Mouse (Mus musculus): ENCODE results near the gene Card11. TPM values are rescaled to one million over a fixed set of nuclear protein-coding genes. Genes with fewer than 3 reads are reported as not detected.
A peak's percentile ranks its signal among the peaks of the same experiment; 100 is the strongest.

The Card11 gene
- polyA plus RNA-seq, 1 experiment from 2014 or later = 0.53 TPM

DNA sequence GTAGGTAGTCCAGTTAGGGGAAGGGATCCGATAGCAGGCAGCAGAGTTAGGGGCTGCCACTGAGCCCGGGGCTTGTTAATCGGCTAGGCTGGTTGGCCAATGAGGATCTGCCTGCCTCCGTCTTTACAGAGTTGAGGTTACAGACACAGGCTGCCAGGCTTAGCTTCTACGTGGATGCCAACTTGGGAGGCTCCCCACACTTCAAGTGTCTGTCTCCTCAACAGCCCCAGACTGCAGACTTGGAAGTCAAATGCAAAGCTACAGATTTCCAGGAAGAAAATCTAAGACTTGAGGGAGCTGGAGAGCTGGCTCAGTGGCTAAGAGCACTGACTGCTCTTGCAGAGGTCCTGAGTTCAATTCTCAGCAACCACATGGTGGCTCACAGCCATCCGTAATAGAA lies 39.6 kb downstream of the Card11 start:
- Histone ChIP-seq H3K9me3 (ENCODE audit: control insufficient read depth, low read length) (no peaks in the 10 kb centered on the region), H3K4me2 (ENCODE audit: low read depth, low read length) (no peak overlapping the region), H3K4me3 (ENCODE audit: low read length) (no peak overlapping the region), H3K36me3 (ENCODE audit: control insufficient read depth, insufficient read depth, low read length) (no peaks in the 10 kb centered on the region), H3K27me3 (replicated peaks; ENCODE audit: control insufficient read depth, insufficient read depth, low read length) (no peaks in the 10 kb centered on the region), H3K9ac (ENCODE audit: low read depth, low read length) (no peak overlapping the region), H3K27ac (ENCODE audit: low read length) (no peak overlapping the region), H3K4me1 (ENCODE audit: control insufficient read depth, insufficient read depth, low read length) (no peaks in the 10 kb centered on the region)
- ATAC-seq = no peak
- WGBS = 84% methylated on average over 6 of the region's 6 CpGs

DNA sequence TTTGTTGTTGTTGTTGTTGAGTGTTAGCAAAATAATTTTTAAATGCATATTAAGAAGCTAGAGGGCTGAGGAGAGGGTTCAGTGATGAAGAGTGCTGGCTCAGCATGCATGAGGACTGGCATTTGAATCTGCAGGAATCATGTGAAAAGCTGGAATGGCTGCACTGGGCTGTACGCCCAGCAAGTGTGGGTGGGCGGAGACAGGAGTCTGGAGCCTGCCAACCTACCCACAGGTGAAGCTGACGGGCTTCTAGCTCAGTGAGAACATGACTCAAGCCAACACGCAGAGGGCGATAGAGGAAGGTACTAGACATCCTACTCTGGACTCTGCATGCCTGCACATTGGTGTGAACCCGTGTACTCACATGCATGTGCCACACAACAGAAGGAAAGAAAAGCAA lies 41.2 kb downstream of the Card11 start:
- ATAC-seq = no peak
- WGBS = 66% methylated on average over 6 of the region's 6 CpGs
- Histone ChIP-seq H3K27me3 (replicated peaks; ENCODE audit: control insufficient read depth, insufficient read depth, low read length) (no peaks in the 10 kb centered on the region), H3K27ac (ENCODE audit: low read length) (no peak overlapping the region), H3K4me2 (ENCODE audit: low read depth, low read length) (no peak overlapping the region), H3K9ac (ENCODE audit: low read depth, low read length) (no peak overlapping the region), H3K4me3 (ENCODE audit: low read length) (no peak overlapping the region), H3K36me3 (ENCODE audit: control insufficient read depth, insufficient read depth, low read length) (no peaks in the 10 kb centered on the region), H3K4me1 (ENCODE audit: control insufficient read depth, insufficient read depth, low read length) (no peaks in the 10 kb centered on the region), H3K9me3 (ENCODE audit: control insufficient read depth, low read length) (no peaks in the 10 kb centered on the region)

- no peaks in the 10 kb centered on the region for H3K9me3 ChIP-seq (ENCODE audit: control insufficient read depth, low read length)
- 83% methylated on average over 4 of the region's 4 CpGs for whole genome bisulfite sequencing
- H3K9ac ChIP-seq (ENCODE audit: low read depth, low read length) = no peak overlapping the region
- no peaks in the 10 kb centered on the region for H3K4me1 ChIP-seq (ENCODE audit: control insufficient read depth, insufficient read depth, low read length)
- no peak overlapping the region for H3K4me2 ChIP-seq (ENCODE audit: low read depth, low read length)
- no peak overlapping the region for H3K4me3 ChIP-seq (ENCODE audit: low read length)
- H3K27me3 ChIP-seq (replicated peaks; ENCODE audit: control insufficient read depth, insufficient read depth, low read length) = no peaks in the 10 kb centered on the region
- ATAC-seq = no peak
- H3K27ac ChIP-seq (ENCODE audit: low read length) = no peak overlapping the region
- H3K36me3 ChIP-seq (ENCODE audit: control insufficient read depth, insufficient read depth, low read length) = no peaks in the 10 kb centered on the region
Measured at GRCm38 (mm10) chr5:140957106-140957505, 43.3 kb downstream of the Card11 start.

GRCm38 (mm10) chr5:140955666-140956065 lies 44.7 kb downstream of the Card11 start:
- H3K36me3 ChIP-seq (ENCODE audit: control insufficient read depth, insufficient read depth, low read length) = no peaks in the 10 kb centered on the region
- ATAC-seq = no peak
- H3K27me3 ChIP-seq (replicated peaks; ENCODE audit: control insufficient read depth, insufficient read depth, low read length) = no peaks in the 10 kb centered on the region
- WGBS = 89% methylated on average over 1 of the region's 1 CpGs
- no peaks in the 10 kb centered on the region for H3K9me3 ChIP-seq (ENCODE audit: control insufficient read depth, low read length)
- no peak overlapping the region for H3K9ac ChIP-seq (ENCODE audit: low read depth, low read length)
- H3K4me1 ChIP-seq (ENCODE audit: control insufficient read depth, insufficient read depth, low read length) = no peaks in the 10 kb centered on the region
- H3K27ac ChIP-seq (ENCODE audit: low read length) = no peak overlapping the region
- no peak overlapping the region for H3K4me3 ChIP-seq (ENCODE audit: low read length)
- no peak overlapping the region for H3K4me2 ChIP-seq (ENCODE audit: low read depth, low read length)

GRCm38 (mm10) chr5:140951801-140952200 lies 48.6 kb downstream of the Card11 start:
- Histone ChIP-seq H3K9me3 (ENCODE audit: control insufficient read depth, low read length) (no peaks in the 10 kb centered on the region), H3K4me2 (ENCODE audit: low read depth, low read length) (no peak overlapping the region), H3K27me3 (replicated peaks; ENCODE audit: control insufficient read depth, insufficient read depth, low read length) (no peaks in the 10 kb centered on the region), H3K4me1 (ENCODE audit: control insufficient read depth, insufficient read depth, low read length) (no peaks in the 10 kb centered on the region), H3K27ac (ENCODE audit: low read length) (no peak overlapping the region), H3K4me3 (ENCODE audit: low read length) (no peak overlapping the region), H3K36me3 (ENCODE audit: control insufficient read depth, insufficient read depth, low read length) (no peaks in the 10 kb centered on the region), H3K9ac (ENCODE audit: low read depth, low read length) (no peak overlapping the region)
- 85% methylated on average over 5 of the region's 5 CpGs for WGBS
- no peak for ATAC-seq

- no peaks in the 10 kb centered on the region for H3K4me1 ChIP-seq (ENCODE audit: control insufficient read depth, insufficient read depth, low read length)
- no peaks in the 10 kb centered on the region for H3K36me3 ChIP-seq (ENCODE audit: control insufficient read depth, insufficient read depth, low read length)
- no peaks in the 10 kb centered on the region for H3K27me3 ChIP-seq (replicated peaks; ENCODE audit: control insufficient read depth, insufficient read depth, low read length)
- no peak overlapping the region for H3K9ac ChIP-seq (ENCODE audit: low read depth, low read length)
- no peak overlapping the region for H3K4me2 ChIP-seq (ENCODE audit: low read depth, low read length)
- no peak overlapping the region for H3K27ac ChIP-seq (ENCODE audit: low read length)
- WGBS = 62% methylated on average over 10 of the region's 10 CpGs
- H3K4me3 ChIP-seq (ENCODE audit: low read length) = no peak overlapping the region
- H3K9me3 ChIP-seq (ENCODE audit: control insufficient read depth, low read length) = no peaks in the 10 kb centered on the region
- ATAC-seq = no peak
Measured at GRCm38 (mm10) chr5:140948009-140948408, 52.4 kb downstream of the Card11 start.

DNA sequence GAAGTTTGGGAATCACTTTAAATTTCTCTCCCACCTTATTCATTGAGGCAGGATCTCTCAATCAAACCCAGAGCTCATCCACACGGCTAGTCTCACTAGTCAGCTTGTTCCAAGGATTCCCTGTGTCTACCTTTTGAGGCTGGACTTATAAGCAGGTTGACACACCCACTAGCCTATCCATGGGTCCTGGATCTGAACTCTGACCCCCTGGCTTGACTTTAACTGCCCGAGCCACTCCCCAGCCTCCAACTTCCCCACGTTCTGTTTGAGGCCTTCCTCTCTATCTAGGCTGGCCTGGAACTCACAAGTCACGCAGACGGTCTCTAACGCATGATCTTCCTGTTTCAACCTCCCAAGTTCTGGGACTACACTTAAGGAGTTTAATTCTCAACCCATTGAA lies 54.3 kb downstream of the Card11 start:
- no peaks in the 10 kb centered on the region for H3K9me3 ChIP-seq (ENCODE audit: control insufficient read depth, low read length)
- peak; percentile 69 for ATAC-seq
- WGBS = 65% methylated on average over 6 of the region's 6 CpGs
- no peak overlapping the region for H3K4me2 ChIP-seq (ENCODE audit: low read depth, low read length)
- no peaks in the 10 kb centered on the region for H3K27me3 ChIP-seq (replicated peaks; ENCODE audit: control insufficient read depth, insufficient read depth, low read length)
- H3K4me3 ChIP-seq (ENCODE audit: low read length) = no peak overlapping the region
- no peak overlapping the region for H3K9ac ChIP-seq (ENCODE audit: low read depth, low read length)
- no peaks in the 10 kb centered on the region for H3K4me1 ChIP-seq (ENCODE audit: control insufficient read depth, insufficient read depth, low read length)
- H3K36me3 ChIP-seq (ENCODE audit: control insufficient read depth, insufficient read depth, low read length) = no peaks in the 10 kb centered on the region
- no peak overlapping the region for H3K27ac ChIP-seq (ENCODE audit: low read length)

DNA sequence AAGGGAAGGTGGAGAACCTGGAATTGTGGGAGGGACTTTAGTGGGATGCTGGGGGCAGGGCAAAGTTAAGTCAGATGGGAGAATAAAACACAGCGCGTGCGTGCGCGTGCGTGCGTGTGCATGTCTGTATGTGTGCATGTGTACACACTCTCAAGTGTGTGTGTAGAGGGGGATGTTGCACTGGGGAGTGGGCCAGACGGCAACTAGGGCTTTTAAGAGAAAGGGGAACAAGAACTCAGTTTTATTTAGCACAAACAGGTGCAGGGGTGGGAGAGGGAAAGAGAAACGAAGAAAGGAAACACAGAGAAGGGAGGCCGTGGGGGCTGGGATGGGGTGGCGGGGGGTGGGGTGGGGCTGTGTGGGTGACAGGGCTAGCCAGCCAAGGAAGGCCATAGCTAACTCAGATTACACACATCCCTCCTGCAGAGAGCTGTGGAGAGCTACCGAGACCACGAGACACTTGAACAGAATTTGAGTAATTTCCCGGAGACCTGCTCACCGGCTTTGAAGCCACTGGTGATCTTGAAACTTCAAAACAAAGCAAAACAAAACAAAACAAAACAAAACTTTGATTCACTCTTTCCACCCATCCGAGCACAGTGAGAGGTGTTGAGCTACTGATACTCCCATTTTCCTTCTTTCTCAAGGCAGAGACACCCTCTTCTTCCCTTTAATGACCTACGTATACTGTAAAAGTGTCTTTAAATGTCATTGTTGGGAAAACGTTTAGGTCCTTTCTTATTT lies 55.8 kb downstream of the Card11 start:
- no peak overlapping the region for H3K4me2 ChIP-seq (ENCODE audit: low read depth, low read length)
- no peak for ATAC-seq
- H3K27ac ChIP-seq (ENCODE audit: low read length) = no peak overlapping the region
- H3K9me3 ChIP-seq (ENCODE audit: control insufficient read depth, low read length) = no peaks in the 10 kb centered on the region
- H3K4me1 ChIP-seq (ENCODE audit: control insufficient read depth, insufficient read depth, low read length) = no peaks in the 10 kb centered on the region
- no peak overlapping the region for H3K9ac ChIP-seq (ENCODE audit: low read depth, low read length)
- H3K4me3 ChIP-seq (ENCODE audit: low read length) = no peak overlapping the region
- WGBS = 81% methylated on average over 18 of the region's 18 CpGs
- H3K27me3 ChIP-seq (replicated peaks; ENCODE audit: control insufficient read depth, insufficient read depth, low read length) = no peaks in the 10 kb centered on the region
- no peaks in the 10 kb centered on the region for H3K36me3 ChIP-seq (ENCODE audit: control insufficient read depth, insufficient read depth, low read length)

DNA sequence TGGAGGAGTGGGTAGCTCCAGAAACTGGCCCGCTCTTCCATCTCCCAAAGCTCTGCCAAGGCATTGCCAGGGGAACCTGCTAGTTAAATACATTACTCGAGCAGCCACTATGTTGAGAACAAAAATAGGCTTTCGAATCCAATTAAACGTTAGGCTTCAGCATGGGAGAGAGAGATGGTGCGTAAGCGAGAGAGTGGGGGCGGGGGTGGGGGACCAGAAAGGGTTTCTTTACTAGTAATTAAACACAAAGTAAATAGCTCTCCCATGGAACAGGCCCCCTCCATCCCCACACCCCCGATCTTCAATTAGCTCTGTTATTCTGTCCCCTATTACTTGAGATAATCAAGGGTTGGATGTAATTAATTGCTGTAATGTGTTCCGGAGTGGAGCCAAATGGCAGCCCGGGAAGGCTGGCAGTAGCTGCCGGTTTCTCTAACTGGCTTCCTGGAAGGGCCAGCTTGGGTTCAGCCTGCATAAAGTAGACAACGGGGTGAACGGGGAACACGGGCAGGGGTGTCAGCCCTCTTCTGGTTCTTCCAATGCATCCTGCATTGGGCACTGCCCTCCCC lies 59.4 kb downstream of the Card11 start:
- Histone ChIP-seq H3K27me3 (replicated peaks; ENCODE audit: control insufficient read depth, insufficient read depth, low read length) (no peaks in the 10 kb centered on the region), H3K4me1 (ENCODE audit: control insufficient read depth, insufficient read depth, low read length) (no peaks in the 10 kb centered on the region), H3K4me2 (ENCODE audit: low read depth, low read length) (no peak overlapping the region), H3K9me3 (ENCODE audit: control insufficient read depth, low read length) (no peaks in the 10 kb centered on the region), H3K36me3 (ENCODE audit: control insufficient read depth, insufficient read depth, low read length) (no peaks in the 10 kb centered on the region), H3K27ac (ENCODE audit: low read length) (no peak overlapping the region), H3K4me3 (ENCODE audit: low read length) (no peak overlapping the region), H3K9ac (ENCODE audit: low read depth, low read length) (no peak overlapping the region)
- WGBS = 72% methylated on average over 14 of the region's 14 CpGs
- no peak for ATAC-seq

Measured in intestine, embryonic 16.5 days (tissue).